Mouse (Mus musculus): Measurements from ENCODE around the gene Mcoln1. TPM values are rescaled to one million over a fixed set of nuclear protein-coding genes. Genes with fewer than 3 reads are reported as not detected.
A peak's percentile ranks its signal among the peaks of the same experiment; 100 is the strongest.

Mcoln1 gene
- total RNA-seq, 2 experiments from 2014 or later: 90.6 to 96.1 TPM

- intact Hi-C loops (cut with DNase I): no loop called here
- TF ChIP-seq CTCF (IDR thresholded peaks at IDR 0.05): no peak
- peak overlapping the region; percentile 38; the same call in 1 of the 2 replicates for H3K27ac ChIP-seq
- no peak for DNase-seq (ENCODE audit: extremely low spot score in 1 of 2, low spot score in 2 of 2)
- no peak overlapping the region for H3K4me3 ChIP-seq
Observed at GRCm38 (mm10) chr8:3502217-3502616, 2.0 kb downstream of the Mcoln1 start.

- intact Hi-C loops (cut with DNase I): no loop called here
- TF ChIP-seq CTCF (IDR thresholded peaks at IDR 0.05): no peak
- no peak overlapping the region for H3K27ac ChIP-seq
Observed at GRCm38 (mm10) chr8:3507979-3508754, 7.9 kb downstream of the Mcoln1 start.

GRCm38 (mm10) chr8:3514681-3515247, 14.5 kb downstream of the Mcoln1 start:
- no peak for TF ChIP-seq CTCF (IDR thresholded peaks at IDR 0.05)
- intact Hi-C loops (cut with DNase I): loop anchor here (1.0 kb wide), 1 partner anchor 14 kb away; the partner anchor contains the start of gene Mcoln1
- no peak for DNase-seq (ENCODE audit: extremely low spot score in 1 of 2, low spot score in 2 of 2)
- peak overlapping the region; percentile 81 for H3K27ac ChIP-seq
- H3K4me3 ChIP-seq: peak overlapping the region; percentile 89

More at GRCm38 (mm10) chr8:3507979-3508754, 7.9 kb downstream of the Mcoln1 start:
- no peak overlapping the region for H3K4me3 ChIP-seq
- DNase-seq (ENCODE audit: extremely low spot score in 1 of 2, low spot score in 2 of 2): no peak

- Histone ChIP-seq H3K27ac (peak within 1 kb of the TSS; percentile 81), H3K4me3 (peak within 1 kb of the TSS; percentile 89)
- no peak; the same call in 1 of the 2 replicates for TF ChIP-seq CTCF (IDR thresholded peaks at IDR 0.05)
- intact Hi-C loops (cut with DNase I): loop anchor here (1.0 kb wide), 1 partner anchor 15 kb away; the partner anchor contains the start of gene Mcoln1
- DNase-seq (ENCODE audit: extremely low spot score in 1 of 2, low spot score in 2 of 2): peak; percentile 88
Observed at GRCm38 (mm10) chr8:3515260-3515671, 15.0 kb downstream of the Mcoln1 start, which contains the start of gene Pnpla6. TSS of gene Pnpla6 (plus strand) at chr8:3515384.

GRCm38 (mm10) chr8:3515771-3516417, 15.6 kb downstream of the Mcoln1 start:
- H3K27ac ChIP-seq: peak overlapping the region; percentile 81
- TF ChIP-seq CTCF (IDR thresholded peaks at IDR 0.05): no peak
- intact Hi-C loops (cut with DNase I): loop anchor here (1.0 to 2.0 kb wide), 2 partner anchors 16 to 157 kb away; partner anchors contain the start of genes Fcor and Mcoln1
- peak; percentile 54 to 55 for DNase-seq (ENCODE audit: extremely low spot score in 1 of 2, low spot score in 2 of 2)
- H3K4me3 ChIP-seq: peak overlapping the region; percentile 89

- no peak; the same call in 1 of the 2 replicates for TF ChIP-seq CTCF (IDR thresholded peaks at IDR 0.05)
- intact Hi-C loops (cut with DNase I): loop anchor here (2.0 kb wide), 1 partner anchor 156 kb away; the partner anchor contains the start of gene Fcor
- DNase-seq (ENCODE audit: extremely low spot score in 1 of 2, low spot score in 2 of 2): peak; percentile 94
- Histone ChIP-seq H3K4me3 (peak overlapping the region; percentile 89), H3K27ac (peak overlapping the region; percentile 81)
Observed at GRCm38 (mm10) chr8:3516450-3517116, 16.3 kb downstream of the Mcoln1 start.

- H3K4me3 ChIP-seq: peak overlapping the region; percentile 89
- peak overlapping the region; percentile 81 for H3K27ac ChIP-seq
- DNase-seq (ENCODE audit: extremely low spot score in 1 of 2, low spot score in 2 of 2): no peak
- TF ChIP-seq CTCF (IDR thresholded peaks at IDR 0.05): no peak
- intact Hi-C loops (cut with DNase I): loop anchor here (2.0 kb wide), 1 partner anchor 156 kb away; the partner anchor contains the start of gene Fcor
Observed at GRCm38 (mm10) chr8:3517117-3517495, 16.8 kb downstream of the Mcoln1 start.

- Histone ChIP-seq H3K27ac (no peak overlapping the region), H3K4me3 (no peak overlapping the region)
- no peak for TF ChIP-seq CTCF (IDR thresholded peaks at IDR 0.05)
- no peak for DNase-seq (ENCODE audit: extremely low spot score in 1 of 2, low spot score in 2 of 2)
- intact Hi-C loops (cut with DNase I): no loop called here
Observed at GRCm38 (mm10) chr8:3522007-3522697, 21.9 kb downstream of the Mcoln1 start.

GRCm38 (mm10) chr8:3530816-3531215, 30.6 kb downstream of the Mcoln1 start:
- intact Hi-C loops (cut with DNase I): no loop called here
- H3K4me3 ChIP-seq: no peak overlapping the region
- H3K27ac ChIP-seq: no peak overlapping the region
- no peak for TF ChIP-seq CTCF (IDR thresholded peaks at IDR 0.05)
- no peak for DNase-seq (ENCODE audit: extremely low spot score in 1 of 2, low spot score in 2 of 2)

- H3K27ac ChIP-seq: no peak overlapping the region
- no peak for TF ChIP-seq CTCF (IDR thresholded peaks at IDR 0.05)
- no peak for DNase-seq (ENCODE audit: extremely low spot score in 1 of 2, low spot score in 2 of 2)
- intact Hi-C loops (cut with DNase I): no loop called here
- H3K4me3 ChIP-seq: no peak overlapping the region
Observed at GRCm38 (mm10) chr8:3531936-3532335, 31.7 kb downstream of the Mcoln1 start.

Data from left cerebral cortex, adult 2 months (tissue).